Mouse (Mus musculus) olfactory bulb, adult 2 months (tissue): Measurements from ENCODE around the gene Gm7579. TPM values are rescaled to one million over a fixed set of nuclear protein-coding genes. Genes with fewer than 3 reads are reported as not detected.
"Not testable (repeated sequence)": the region's sequence is repeated elsewhere in the genome, so short reads cannot be mapped to it uniquely, and the experiment has no call there.

Source experiments
- H3K27ac ChIP-seq: fragments of 200-500 bp; 2 replicates; pipeline ENCODE4 v1.5.1; 2012; ENCODE audit warnings: low read depth, low read length; ENCODE audit not compliant: insufficient read depth
- H3K4me1 ChIP-seq: fragments of 200-500 bp; 2 replicates; pipeline ENCODE4 v1.6.1; 2012; ENCODE audit warnings: low read length; ENCODE audit not compliant: control insufficient read depth, insufficient read depth
- H3K4me3 ChIP-seq: fragments of 200-500 bp; 2 replicates; pipeline ENCODE4 v1.5.1; 2012; ENCODE audit warnings: mild to moderate bottlenecking, low read depth, low read length, moderate library complexity; ENCODE audit not compliant: insufficient read depth
- CTCF ChIP-seq: fragments of 200-500 bp; IDR thresholded peaks from 2 replicates; pipeline ENCODE4 v1.5.1; 2012; ENCODE audit warnings: low read depth, mild to moderate bottlenecking, low read length, moderate library complexity; ENCODE audit not compliant: insufficient read depth
- POLR2A ChIP-seq: fragments of 200-500 bp; IDR thresholded peaks from 2 replicates; pipeline ENCODE4 v1.6.1; 2012; ENCODE audit warnings: mild to moderate bottlenecking, low read depth, low read length, moderate library complexity; ENCODE audit not compliant: insufficient read depth
- WGBS: fragments of 180-500 bp; shearing (Covaris S2); methylation state at CpG from one replicate; pipeline ENCODE4 v1.1.7; 2018; 5-methylcytosine and 5-hydroxymethylcytosine counted together
- polyA plus RNA-seq: library from polyadenylated mRNA; stranded (reverse); fragments of >200 nt; gene quantifications from 2 replicates; pipeline ENCODE4 v1.2.4, GENCODE M21; 2012; ENCODE audit warnings: low replicate concordance; ENCODE audit not compliant: missing spikeins, insufficient read depth, insufficient read length

Gm7579 gene
- not detected in 2 replicates for polyA plus RNA-seq

- Histone ChIP-seq H3K4me3 (no peak within 1 kb of the TSS), H3K27ac (no peak within 1 kb of the TSS), H3K4me1 (no peaks in the 10 kb centered on the region)
- 63% methylated on average over 1 of the region's 1 CpGs for WGBS
- TF ChIP-seq POLR2A (no peak), CTCF (no peak)
Observed at GRCm38 (mm10) chr7:142211559-142211958, at the start of gene Gm7579. Gm7579 (plus strand) TSS chr7:142211859.

- not testable (repeated sequence) for H3K27ac ChIP-seq, H3K4me1 ChIP-seq, H3K4me3 ChIP-seq
Observed at GRCm38 (mm10) chr7:142165639-142166038, 46.0 kb upstream of the Gm7579 start, which contains the start of gene Gm4553. Gm4553 (minus strand) TSS chr7:142165739.

- H3K4me1 ChIP-seq: no peaks in the 10 kb centered on the region
- no peak overlapping the region for H3K4me3 ChIP-seq
- no peak overlapping the region for H3K27ac ChIP-seq
- 59% methylated on average over 3 of the region's 3 CpGs for WGBS
- TF ChIP-seq POLR2A: no peak
- no peak for TF ChIP-seq CTCF
Observed at GRCm38 (mm10) chr7:142169836-142170235, 41.8 kb upstream of the Gm7579 start.

GRCm38 (mm10) chr7:142175905-142176304 is 35.8 kb upstream of the Gm7579 start, which contains the start of gene Krtap5-2:
Krtap5-2 (minus strand) TSS chr7:142176005.
- not testable (repeated sequence) for H3K27ac ChIP-seq, H3K4me3 ChIP-seq, H3K4me1 ChIP-seq

GRCm38 (mm10) chr7:142178685-142179084 is 33.0 kb upstream of the Gm7579 start:
- TF ChIP-seq CTCF (no peak), POLR2A (no peak)
- Histone ChIP-seq H3K4me1 (no peaks in the 10 kb centered on the region), H3K27ac (no peak overlapping the region), H3K4me3 (no peak overlapping the region)
- 94% methylated on average over 1 of the region's 1 CpGs for WGBS

DNA sequence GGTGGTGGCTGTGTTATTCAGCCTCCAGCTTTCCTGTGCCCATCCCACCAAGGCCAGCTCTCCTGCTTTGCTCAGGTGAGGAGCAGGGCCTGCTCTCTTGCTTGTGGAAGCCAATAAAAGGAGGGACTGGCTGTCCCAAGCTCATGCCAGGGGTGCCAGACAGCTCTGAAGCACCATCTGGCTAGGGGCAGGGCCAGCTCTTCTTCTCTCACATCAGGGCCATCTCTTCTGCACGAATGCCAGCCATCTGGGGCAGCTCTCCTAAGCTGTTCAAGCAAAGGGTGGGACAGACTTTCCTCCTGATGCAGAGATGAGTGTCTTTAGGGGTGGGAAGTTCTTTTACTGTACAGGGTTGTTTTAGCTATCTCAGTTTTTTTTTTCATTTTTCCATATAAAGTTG is 30.6 kb upstream of the Gm7579 start:
- no peak overlapping the region for H3K4me3 ChIP-seq
- H3K4me1 ChIP-seq: no peaks in the 10 kb centered on the region
- WGBS: 58% methylated on average over 1 of the region's 1 CpGs
- no peak for TF ChIP-seq POLR2A
- TF ChIP-seq CTCF: no peak
- H3K27ac ChIP-seq: no peak overlapping the region

DNA sequence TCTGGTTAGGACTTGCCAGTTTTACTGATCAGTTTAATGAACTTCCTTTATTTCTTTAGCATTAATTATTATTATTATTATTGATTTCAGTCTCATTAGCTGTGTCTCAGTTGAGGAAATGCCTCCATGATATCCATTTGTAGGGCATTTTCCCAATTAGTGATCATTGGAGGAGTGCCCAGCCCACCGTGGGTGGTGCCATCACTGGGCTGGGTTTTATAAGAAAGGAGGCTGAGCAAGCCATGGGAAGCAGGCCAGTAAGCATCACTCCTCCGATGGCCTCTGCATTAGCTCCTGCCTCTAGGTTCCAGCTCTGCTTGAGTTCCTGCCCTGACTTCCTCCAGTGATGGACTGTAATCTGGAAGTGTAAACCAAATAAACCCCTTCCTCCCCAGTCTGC is 23.5 kb upstream of the Gm7579 start:
- H3K4me3 ChIP-seq: no peak overlapping the region
- TF ChIP-seq CTCF (no peak), POLR2A (no peak)
- H3K4me1 ChIP-seq: no peaks in the 10 kb centered on the region
- H3K27ac ChIP-seq: no peak overlapping the region
- WGBS: 29% methylated on average over 2 of the region's 2 CpGs

DNA sequence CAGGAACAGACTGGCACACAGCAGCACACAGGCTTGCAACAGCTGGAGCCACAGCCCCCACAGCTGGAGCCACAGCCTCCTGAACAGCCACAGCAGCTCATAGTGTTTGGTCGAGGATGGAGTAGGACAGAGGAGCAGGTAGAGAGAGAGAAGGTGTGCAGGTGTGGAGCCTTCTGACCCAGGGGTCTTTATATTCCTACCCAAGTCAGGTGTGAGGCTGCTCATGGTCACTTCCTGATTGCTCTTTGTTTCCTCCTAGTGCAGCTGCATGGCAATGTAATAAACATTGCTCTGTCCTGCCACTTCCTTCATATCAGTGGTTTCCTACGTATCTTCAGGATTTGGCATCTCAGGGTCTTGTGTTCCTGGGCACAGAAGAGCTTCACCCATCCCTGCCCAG is 21.4 kb upstream of the Gm7579 start, which contains the start of gene Gm10153:
Gm10153 (minus strand) TSS at position 101 of the 400 bp plus-strand sequence.
- 40% methylated on average over 2 of the region's 2 CpGs for WGBS
- no peak within 1 kb of the TSS for H3K27ac ChIP-seq
- H3K4me3 ChIP-seq: no peak within 1 kb of the TSS
- H3K4me1 ChIP-seq: no peaks in the 10 kb centered on the region
- no peak for TF ChIP-seq CTCF
- no peak for TF ChIP-seq POLR2A

GRCm38 (mm10) chr7:142198748-142199147 is 12.9 kb upstream of the Gm7579 start:
- Histone ChIP-seq H3K4me1 (no peaks in the 10 kb centered on the region), H3K4me3 (no peak overlapping the region), H3K27ac (no peak overlapping the region)
- no peak for TF ChIP-seq CTCF
- TF ChIP-seq POLR2A: no peak
- 41% methylated on average over 2 of the region's 2 CpGs for WGBS

- TF ChIP-seq POLR2A: no peak
- TF ChIP-seq CTCF: no peak
- no peaks in the 10 kb centered on the region for H3K4me1 ChIP-seq
- 88% methylated on average over 1 of the region's 1 CpGs for WGBS
- H3K27ac ChIP-seq: no peak within 1 kb of the TSS
- no peak within 1 kb of the TSS for H3K4me3 ChIP-seq
Observed at GRCm38 (mm10) chr7:142201064-142201463, 10.6 kb upstream of the Gm7579 start, which contains the start of gene Krtap5-3. Krtap5-3 (plus strand) TSS chr7:142201364.
